Mouse (Mus musculus) 416B (cell line): Measurements from ENCODE around the gene Acad9.

Experiments
- DNase-seq: peaks from one replicate; pipeline ENCODE4 v3.0.0; 2011; ENCODE audit warnings: low read depth

Acad9 gene

GRCm38 (mm10) chr3:36065843-36066651 is at the start of gene Acad9:
Acad9 (plus strand) TSS chr3:36065979.
- DNase-seq, result peak; percentile 97

- DNase-seq, result no peak
Observed at GRCm38 (mm10) chr3:36025732-36026131, 40.0 kb upstream of the Acad9 start.

- peak; percentile 49 for DNase-seq
Observed at GRCm38 (mm10) chr3:36029993-36030392, 35.8 kb upstream of the Acad9 start.

- no peak for DNase-seq
Observed at GRCm38 (mm10) chr3:36031740-36032510, 33.9 kb upstream of the Acad9 start.

GRCm38 (mm10) chr3:36044520-36044919 is 21.3 kb upstream of the Acad9 start:
- no peak for DNase-seq

GRCm38 (mm10) chr3:36045086-36045485 is 20.7 kb upstream of the Acad9 start:
- DNase-seq, result no peak

- DNase-seq, result no peak
Observed at GRCm38 (mm10) chr3:36049106-36049505, 16.7 kb upstream of the Acad9 start.

GRCm38 (mm10) chr3:36053447-36053846 is 12.3 kb upstream of the Acad9 start, which contains the start of gene Ccdc144b:
Ccdc144b (minus strand) TSS chr3:36053547.
- DNase-seq, result no peak

GRCm38 (mm10) chr3:36060096-36060850 is 5.5 kb upstream of the Acad9 start:
- DNase-seq, result peak; percentile 63

- DNase-seq, result no peak
Observed at GRCm38 (mm10) chr3:36064592-36065061, 1.2 kb upstream of the Acad9 start.

GRCm38 (mm10) chr3:36065166-36065565 is 613 bp upstream of the Acad9 start:
- DNase-seq, result peak; percentile 56

- DNase-seq, result peak; percentile 8
Observed at GRCm38 (mm10) chr3:36067731-36068130, 2.0 kb downstream of the Acad9 start.

GRCm38 (mm10) chr3:36070436-36070835 is 4.7 kb downstream of the Acad9 start:
- DNase-seq, result no peak

- DNase-seq, result peak; percentile 12
Observed at GRCm38 (mm10) chr3:36071047-36071446, 5.3 kb downstream of the Acad9 start.

GRCm38 (mm10) chr3:36074231-36074630 is 8.5 kb downstream of the Acad9 start:
- no peak for DNase-seq

GRCm38 (mm10) chr3:36075466-36075865 is 9.7 kb downstream of the Acad9 start:
- no peak for DNase-seq

- no peak for DNase-seq
Observed at GRCm38 (mm10) chr3:36077386-36077785, 11.6 kb downstream of the Acad9 start.

- DNase-seq, result no peak
Observed at GRCm38 (mm10) chr3:36079886-36080285, 14.1 kb downstream of the Acad9 start.

- DNase-seq, result no peak
Observed at GRCm38 (mm10) chr3:36080741-36081140, 15.0 kb downstream of the Acad9 start.

GRCm38 (mm10) chr3:36082843-36083242 is 17.1 kb downstream of the Acad9 start:
- DNase-seq, result no peak

GRCm38 (mm10) chr3:36083381-36083780 is 17.6 kb downstream of the Acad9 start:
- no peak for DNase-seq

GRCm38 (mm10) chr3:36085394-36085793 is 19.6 kb downstream of the Acad9 start:
- no peak for DNase-seq
